Mouse (Mus musculus): ENCODE results near the gene Ccl28.
"Not testable (repeated sequence)": the region's sequence is repeated elsewhere in the genome, so short reads cannot be mapped to it uniquely, and the experiment has no call there.

- not testable (repeated sequence) for TF ChIP-seq CTCF (IDR thresholded peaks at IDR 0.05; ENCODE audit: insufficient read depth, low read length); POLR2A (IDR thresholded peaks at IDR 0.05; ENCODE audit: borderline replicate concordance, extremely low read depth, low read depth, low read length)
These were observed 37.8 kb downstream of the Ccl28 start for GRCm38 (mm10) chr13:119661420-119661819.
